Mouse (Mus musculus): Measurements from ENCODE around the gene Snrpn. TPM values are rescaled to one million over a fixed set of nuclear protein-coding genes. Genes with fewer than 3 reads are reported as not detected.
"Not testable (repeated sequence)": the region's sequence is repeated elsewhere in the genome, so short reads cannot be mapped to it uniquely, and the experiment has no call there.

Gene Snrpn
- 100 to 1,000 TPM; 484 to 496 TPM for total RNA-seq (2021)

DNA sequence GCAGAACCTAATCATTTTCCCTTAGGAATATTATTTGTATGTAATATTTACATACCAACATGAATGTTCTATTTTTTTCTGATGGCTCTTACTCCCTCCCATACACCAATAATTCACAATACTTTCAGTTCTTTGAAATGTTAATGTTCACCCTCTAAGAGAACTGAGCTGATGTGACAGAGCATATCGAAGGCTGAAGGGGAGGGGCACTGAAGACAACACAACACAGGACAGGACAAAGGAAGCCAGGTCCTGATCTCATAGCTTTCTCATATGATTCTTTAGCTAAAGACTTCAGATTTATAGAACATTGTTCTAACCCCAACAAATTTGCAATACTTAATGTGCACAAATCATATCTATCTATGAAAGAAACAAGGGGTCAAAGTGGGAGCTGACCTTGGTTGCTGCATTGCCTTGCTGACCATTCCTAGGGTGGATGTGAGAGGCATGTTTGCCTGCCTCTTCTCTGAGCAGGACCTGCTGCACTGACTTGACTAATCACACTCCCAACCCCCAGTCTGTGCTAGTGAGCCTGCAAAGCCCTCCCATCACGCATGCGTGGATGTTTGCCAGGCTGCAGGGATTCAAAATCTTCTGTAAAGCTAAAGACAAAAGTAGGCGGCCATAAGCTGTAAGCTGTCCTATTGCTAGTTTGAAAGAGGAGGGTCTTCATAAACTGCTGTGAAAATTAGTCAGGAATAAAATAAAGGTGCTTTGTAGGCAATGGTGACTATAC lies at the start of gene Snrpn:
TSS of gene Snrpn (minus strand) at position 478 of the 739 bp plus-strand sequence.
- intact Hi-C loops (cut with DNase I) = no loop called here
- peak; percentile 13 for DNase-seq

GRCm38 (mm10) chr7:60170250-60171185 lies 30.5 kb upstream of the Snrpn start:
- peak; percentile 68 for DNase-seq
- intact Hi-C loops (cut with DNase I) = no loop called here

DNA sequence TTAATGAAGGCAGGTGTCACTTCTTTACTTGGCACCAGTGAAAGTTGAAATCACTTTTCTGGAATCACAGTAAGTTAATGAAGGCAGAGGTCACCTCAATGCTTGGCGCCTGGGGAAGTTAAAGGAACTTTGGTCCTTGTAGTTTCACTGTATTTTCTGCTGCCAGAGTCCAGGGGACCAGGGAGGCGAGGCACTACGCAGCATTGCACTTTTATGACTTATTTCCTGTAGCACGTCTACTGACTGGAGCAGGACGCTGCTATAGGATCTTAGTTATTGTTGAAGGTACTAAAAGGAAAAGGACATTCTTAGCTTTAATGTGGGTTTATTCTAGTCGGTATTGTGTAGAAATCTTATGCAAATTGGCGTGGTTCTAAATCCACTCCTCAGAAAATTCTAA lies 14.7 kb downstream of the Snrpn start:
- DNase-seq = no peak
- intact Hi-C loops (cut with DNase I) = no loop called here

GRCm38 (mm10) chr7:60123086-60123624 lies 16.9 kb downstream of the Snrpn start:
- DNase-seq; intact Hi-C loops (cut with DNase I): not testable (repeated sequence)

GRCm38 (mm10) chr7:60122434-60123085 lies 17.5 kb downstream of the Snrpn start:
- intact Hi-C loops (cut with DNase I) = no loop called here
- DNase-seq = no peak

DNA sequence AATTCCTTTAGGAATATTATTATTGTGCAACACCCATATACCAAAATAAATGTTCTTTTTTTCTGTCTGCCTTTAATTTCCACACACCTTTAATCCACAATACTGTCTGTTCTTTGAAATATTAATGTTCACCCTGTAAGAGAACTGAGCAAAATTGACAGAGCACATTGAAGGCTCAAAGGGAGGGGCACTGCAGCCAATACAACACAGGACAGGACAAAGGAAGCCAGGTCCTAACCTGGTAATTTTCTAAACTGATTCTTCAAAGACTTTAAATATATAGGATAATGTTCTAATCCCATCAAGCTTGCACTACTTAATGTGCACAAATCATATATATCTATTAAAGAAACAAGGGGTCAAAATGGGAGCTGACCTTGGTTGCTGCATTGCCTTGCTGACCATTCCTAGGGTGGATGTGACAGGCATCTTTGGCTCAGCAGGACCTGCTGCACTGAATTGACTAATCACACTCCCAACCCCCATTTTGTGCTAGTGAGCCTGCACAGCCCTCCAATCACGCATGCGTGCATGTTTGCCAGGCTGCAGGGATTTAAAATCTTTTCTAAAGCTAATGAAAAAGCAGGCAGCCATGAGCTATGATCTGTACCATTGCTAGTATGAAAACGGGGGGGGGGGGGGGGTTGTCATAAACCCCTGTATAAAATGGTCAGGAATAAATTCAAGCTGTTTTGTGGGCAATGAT lies 42.7 kb downstream of the Snrpn start:
- peak; percentile 36 for DNase-seq
- intact Hi-C loops (cut with DNase I) = no loop called here

DNA sequence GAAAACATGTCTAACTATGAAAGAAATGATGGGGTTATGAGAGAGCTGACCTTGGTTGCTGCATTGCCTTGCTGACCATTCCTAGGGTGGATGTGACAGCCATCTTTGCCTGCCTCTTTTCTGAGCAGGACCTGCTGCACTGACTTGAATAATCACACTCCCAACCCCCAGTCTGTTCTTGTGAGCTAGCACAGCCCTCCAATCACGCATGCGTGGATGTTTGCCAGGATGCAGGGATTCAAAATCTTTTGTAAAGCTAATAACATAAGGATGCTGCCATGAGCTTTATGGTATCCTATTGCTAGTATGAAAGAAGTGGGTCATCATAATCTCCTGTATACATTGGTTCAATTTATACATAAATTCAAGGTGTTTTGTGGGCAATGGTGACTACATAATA lies 63.7 kb downstream of the Snrpn start:
- no peak for DNase-seq
- intact Hi-C loops (cut with DNase I) = no loop called here

GRCm38 (mm10) chr7:60047481-60048201 lies 92.4 kb downstream of the Snrpn start:
- peak; percentile 55 for DNase-seq
- intact Hi-C loops (cut with DNase I) = no loop called here

- no peak for DNase-seq
- intact Hi-C loops (cut with DNase I) = no loop called here
These were observed 126.8 kb downstream of the Snrpn start for GRCm38 (mm10) chr7:60013186-60013585.

GRCm38 (mm10) chr7:60007727-60008360 lies 132.2 kb downstream of the Snrpn start:
- intact Hi-C loops (cut with DNase I) = no loop called here
- DNase-seq = no peak

DNA sequence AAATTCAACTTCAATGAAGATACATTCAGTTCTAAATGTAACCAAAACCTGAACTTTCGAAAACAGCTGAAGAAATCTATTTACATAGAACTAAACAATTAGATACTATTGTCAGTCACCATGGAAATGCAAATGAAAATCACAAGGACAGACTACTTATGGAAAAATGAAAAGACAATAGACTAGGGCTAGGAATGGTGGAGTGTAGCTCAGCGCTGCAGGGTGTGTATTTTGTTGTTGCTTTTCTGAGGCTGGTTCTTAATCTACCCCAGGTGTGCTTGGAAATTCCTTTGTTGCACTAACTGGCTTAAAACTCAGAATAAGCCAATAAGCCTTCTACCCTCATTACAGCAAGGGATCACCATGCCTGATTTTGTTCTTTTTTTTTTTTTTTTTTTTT lies 133.8 kb downstream of the Snrpn start:
- intact Hi-C loops (cut with DNase I) = no loop called here
- DNase-seq = no peak

DNA sequence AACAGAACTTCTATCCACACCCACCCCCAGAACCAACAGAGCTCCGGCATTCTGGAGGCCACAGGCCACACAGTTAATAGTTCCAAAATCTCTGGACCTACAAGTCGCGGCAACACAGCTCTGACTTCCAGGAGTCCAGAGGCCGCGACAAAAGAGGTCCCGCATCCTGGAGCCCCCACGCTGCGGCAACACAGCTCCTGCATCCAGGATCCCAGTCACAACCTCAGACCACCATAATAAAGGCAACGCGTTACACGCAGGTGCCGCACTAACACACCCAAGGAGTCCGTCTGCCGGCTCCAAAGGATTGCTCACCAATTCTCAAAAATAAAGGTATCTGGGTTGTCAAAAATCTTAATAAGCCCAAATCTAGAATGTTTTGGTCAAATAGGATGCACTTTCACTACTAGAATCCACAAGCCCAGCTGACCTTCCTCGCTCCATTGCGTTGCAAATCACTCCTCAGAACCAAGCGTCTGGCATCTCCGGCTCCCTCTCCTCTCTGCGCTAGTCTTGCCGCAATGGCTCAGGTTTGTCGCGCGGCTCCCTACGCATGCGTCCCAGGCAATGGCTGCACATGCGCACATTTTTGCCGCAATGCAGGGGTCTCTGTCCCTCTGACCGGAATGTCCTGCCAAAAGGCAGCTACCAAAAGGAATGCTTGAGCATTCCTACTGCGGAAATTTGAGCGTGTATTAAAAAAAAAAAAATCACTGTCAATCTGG lies 135.3 kb downstream of the Snrpn start, which contains the start of the genes Snurf and Gm38393:
TSS of gene Snurf (minus strand) at position 444 of the 725 bp plus-strand sequence.
TSS of gene Gm38393 (minus strand) at position 459 of the 725 bp plus-strand sequence.
- DNase-seq = peak; percentile 83
- intact Hi-C loops (cut with DNase I) = no loop called here

- intact Hi-C loops (cut with DNase I) = no loop called here
These were observed 136.0 kb downstream of the Snrpn start for GRCm38 (mm10) chr7:60003921-60004605.

GRCm38 (mm10) chr7:60003006-60003865 lies 136.8 kb downstream of the Snrpn start:
- intact Hi-C loops (cut with DNase I) = no loop called here
- DNase-seq = peak; percentile 55

More at GRCm38 (mm10) chr7:60003921-60004605, 136.0 kb downstream of the Snrpn start:
- peak; percentile 77 for DNase-seq

DNA sequence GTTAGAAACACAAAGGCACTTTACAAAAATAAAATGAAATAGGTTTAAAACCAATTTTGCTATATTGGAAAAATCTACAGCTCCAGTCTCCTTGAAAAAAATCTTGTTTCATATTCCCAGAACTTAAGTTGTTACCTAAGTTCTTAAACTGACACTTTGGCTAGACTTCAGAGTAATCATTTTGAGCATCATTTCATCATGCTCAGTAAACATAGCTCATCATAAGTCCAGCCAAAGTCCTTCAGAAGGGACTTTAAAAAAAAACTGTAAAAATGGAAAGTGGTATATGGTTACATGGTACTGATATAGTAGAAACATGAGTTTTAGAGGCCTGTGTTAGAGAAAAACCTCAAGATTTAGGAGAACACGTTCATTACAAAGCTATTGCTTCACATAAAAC lies 161.4 kb downstream of the Snrpn start:
- DNase-seq = no peak
- intact Hi-C loops (cut with DNase I) = no loop called here

All from left cerebral cortex, postnatal 4 days (tissue).